Mouse (Mus musculus): ENCODE results near the gene Rab34.

GRCm38 (mm10) chr11:78182961-78183844 is 5.0 kb upstream of the Rab34 start, which contains the start of gene Rpl23a:
- TF ChIP-seq CTCF (IDR thresholded peaks at IDR 0.05; ENCODE audit: borderline replicate concordance, control insufficient read depth, extremely low read depth, insufficient read depth, low read length, poor library complexity) (no peak), POLR2A (IDR thresholded peaks at IDR 0.05; ENCODE audit: control insufficient read depth, extremely low read depth, insufficient read depth, low read length, poor library complexity) (peak; percentile 77; the same call in 1 of the 2 replicates)
